Comparison of ENCODE assay signal across 11 mouse cellular contexts in genomic region chr8:6492453-6492852, GRCm38 (mm10).
A peak's percentile ranks its signal among the peaks of the same experiment; 100 is the strongest.
DNase-seq lines count a peak whose midpoint lies in the region; ATAC-seq and TF ChIP-seq lines count a peak whose summit lies in the region.
"Had no signal": no experiment of that assay in that cellular context is flagged by ENCODE, and none has a peak within 500 bp of the region (broad histone marks: within the 10 kb centered on the region; RNA-seq: fewer than 3 reads in every experiment).

No protein-coding gene starts in this region.

- no peaks in the 10 kb centered on the region for H3K4me1 ChIP-seq in limb, embryonic 14.5 days (ENCODE audit: control insufficient read depth, insufficient read depth, low read length)
- no peaks in the 10 kb centered on the region for H3K4me1 ChIP-seq in limb, embryonic 10.5 days
- H3K4me1 ChIP-seq in intestine, embryonic 15.5 days (replicated peaks): no peaks in the 10 kb centered on the region

- no peaks in the 10 kb centered on the region for H3K9me3 ChIP-seq in limb, embryonic 14.5 days (ENCODE audit: control insufficient read depth, low read length)
- no peaks in the 10 kb centered on the region for H3K9me3 ChIP-seq in limb, embryonic 10.5 days (replicated peaks)
- H3K9me3 ChIP-seq in intestine, embryonic 15.5 days: no peaks in the 10 kb centered on the region

- no peak overlapping the region for H3K27ac ChIP-seq in limb, embryonic 14.5 days (replicated peaks; ENCODE audit: low read depth, low read length)
- no peak overlapping the region for H3K27ac ChIP-seq in limb, embryonic 10.5 days
- no peak overlapping the region for H3K27ac ChIP-seq in intestine, embryonic 15.5 days

- ATAC-seq in limb, embryonic 14.5 days (ENCODE audit: low FRiP score, low read depth): no peak
- no peak for ATAC-seq in intestine, embryonic 15.5 days

- no peaks in the 10 kb centered on the region for H3K27me3 ChIP-seq in limb, embryonic 14.5 days (ENCODE audit: control insufficient read depth, insufficient read depth, low read length)
- no peaks in the 10 kb centered on the region for H3K27me3 ChIP-seq in limb, embryonic 10.5 days (ENCODE audit: low read depth, poor library complexity, severe bottlenecking)
- H3K27me3 ChIP-seq in intestine, embryonic 15.5 days (replicated peaks): no peaks in the 10 kb centered on the region
- H3K27me3 ChIP-seq: CH12.LX had no signal

- no peak overlapping the region for H3K4me3 ChIP-seq in limb, embryonic 14.5 days (replicated peaks; ENCODE audit: low read length)
- H3K4me3 ChIP-seq in limb, embryonic 10.5 days: no peak overlapping the region
- H3K4me3 ChIP-seq in intestine, embryonic 15.5 days (replicated peaks): no peak overlapping the region

- no peaks in the 10 kb centered on the region for H3K36me3 ChIP-seq in limb, embryonic 14.5 days (ENCODE audit: control insufficient read depth, insufficient read depth, low read length)
- H3K36me3 ChIP-seq in limb, embryonic 10.5 days: no peaks in the 10 kb centered on the region
- H3K36me3 ChIP-seq in intestine, embryonic 15.5 days: no peaks in the 10 kb centered on the region

- DNase-seq in frontal cortex, adult 2 months (ENCODE audit: extremely low spot score in 1 of 2, low spot score in 1 of 2): peak; percentile 17 to 64
- DNase-seq in frontal cortex, postnatal 10 days (ENCODE audit: low spot score in 2 of 2): no peak
- DNase-seq in limb, embryonic 14.5 days (ENCODE audit: low spot score): peak; percentile 78
- no peak for DNase-seq in limb, embryonic 10.5 days (ENCODE audit: low spot score)
- peak; percentile 34 for DNase-seq in brain, embryonic 18.5 days (ENCODE audit: low read depth, low spot score)
- DNase-seq in right cerebral cortex, postnatal 10 days (ENCODE audit: low spot score in 2 of 2): peak; percentile 43 to 54
- DNase-seq: gastrocnemius, postnatal 36 days; kidney, adult 9 months; lung, postnatal 10 days had no signal

- no peak for TF ChIP-seq POLR2A in limb, embryonic 14.5 days (IDR thresholded peaks at IDR 0.05; ENCODE audit: borderline replicate concordance, extremely low read depth, insufficient read depth, insufficient read length)

- no peak overlapping the region for H3K9ac ChIP-seq in limb, embryonic 14.5 days (ENCODE audit: low read depth, low read length, severe bottlenecking)
- no peak overlapping the region for H3K9ac ChIP-seq in intestine, embryonic 15.5 days

- H3K4me2 ChIP-seq in limb, embryonic 14.5 days (replicated peaks; ENCODE audit: low read depth, low read length, severe bottlenecking): no peak overlapping the region
- no peak overlapping the region for H3K4me2 ChIP-seq in intestine, embryonic 15.5 days (replicated peaks)

- 26% methylated on average over 1 of the region's 1 CpGs for WGBS in limb, embryonic 14.5 days
- 76% methylated on average over 1 of the region's 1 CpGs for WGBS in limb, embryonic 10.5 days
- 33% methylated on average over 1 of the region's 1 CpGs for WGBS in intestine, embryonic 15.5 days

Comparison
In these comparisons a context has a peak if more than half of its experiments do, and no peak if none do; other contexts are left out.
1. DNase-seq: peak in frontal cortex, adult 2 months (2 of 2), limb, embryonic 14.5 days (single experiment), brain, embryonic 18.5 days (single experiment) and right cerebral cortex, postnatal 10 days (2 of 2); none in frontal cortex, postnatal 10 days (0 of 2) and limb, embryonic 10.5 days (single experiment).